Mouse (Mus musculus): ENCODE results near the gene Col4a5.

GRCm38 (mm10) chrX:141723936-141724335 lies 248.8 kb downstream of the Col4a5 start:
- no peak for TF ChIP-seq CTCF (IDR thresholded peaks at IDR 0.05; ENCODE audit: borderline replicate concordance, insufficient read depth, low read depth, low read length)
- no peak for TF ChIP-seq POLR2A (IDR thresholded peaks at IDR 0.05; ENCODE audit: borderline replicate concordance, insufficient read depth, low read length)
